Mouse (Mus musculus) stomach, embryonic 15.5 days (tissue): ENCODE data around the gene Tshz2. TPM values are rescaled to one million over a fixed set of nuclear protein-coding genes. Genes with fewer than 3 reads are reported as not detected.
A peak's percentile ranks its signal among the peaks of the same experiment; 100 is the strongest.

Source experiments
- ATAC-seq: fragments of 200-750 bp; cut with Nextera tagmentation; 2 replicates; pipeline ENCODE4 v1.8.0; 2017; ENCODE audit warnings: low read depth, moderate number of reproducible peaks, moderate TSS enrichment; ENCODE audit not compliant: insufficient read depth, low FRiP score
- H3K27ac ChIP-seq: fragments of 300-500 bp; sonication (generic); 2 replicates; pipeline ENCODE4 v1.5.1; 2015; ENCODE audit warnings: mild to moderate bottlenecking, inconsistent platforms
- H3K27me3 ChIP-seq: fragments of 300-500 bp; sonication (generic); replicated peaks from 2 replicates; pipeline ENCODE4 v1.6.1; 2015; ENCODE audit warnings: inconsistent platforms
- H3K36me3 ChIP-seq: fragments of 300-500 bp; sonication (generic); 2 replicates; pipeline ENCODE4 v1.6.1; 2015; ENCODE audit warnings: inconsistent platforms
- H3K4me1 ChIP-seq: fragments of 300-500 bp; sonication (generic); 2 replicates; pipeline ENCODE4 v1.6.1; 2015; ENCODE audit warnings: inconsistent platforms
- H3K4me2 ChIP-seq: fragments of 300-500 bp; sonication (generic); 2 replicates; pipeline ENCODE4 v1.6.1; 2015; ENCODE audit warnings: mild to moderate bottlenecking, inconsistent platforms
- H3K4me3 ChIP-seq: fragments of 300-500 bp; sonication (generic); replicated peaks from 2 replicates; pipeline ENCODE4 v1.5.1; 2015; ENCODE audit warnings: inconsistent platforms
- H3K9ac ChIP-seq: fragments of 300-500 bp; sonication (generic); 2 replicates; pipeline ENCODE4 v1.6.1; 2015; ENCODE audit warnings: inconsistent platforms
- H3K9me3 ChIP-seq: fragments of 300-500 bp; sonication (generic); 2 replicates; pipeline ENCODE4 v1.6.1; 2016; ENCODE audit warnings: inconsistent platforms
- WGBS: fragments of 180-500 bp; shearing (Covaris S2); methylation state at CpG from one replicate; pipeline ENCODE4 v1.1.7; 2015; 5-methylcytosine and 5-hydroxymethylcytosine counted together
- polyA plus RNA-seq: library from polyadenylated mRNA; unstranded; fragments of >200 nt; fragmentation: Nextera tagmentation; extraction: Ambion mirVana; gene quantifications from 2 replicates; pipeline ENCODE4 v1.2.1, GENCODE M21; 2015

The Tshz2 gene
- polyA plus RNA-seq, 1 experiment from 2014 or later, result 15.9 TPM

DNA sequence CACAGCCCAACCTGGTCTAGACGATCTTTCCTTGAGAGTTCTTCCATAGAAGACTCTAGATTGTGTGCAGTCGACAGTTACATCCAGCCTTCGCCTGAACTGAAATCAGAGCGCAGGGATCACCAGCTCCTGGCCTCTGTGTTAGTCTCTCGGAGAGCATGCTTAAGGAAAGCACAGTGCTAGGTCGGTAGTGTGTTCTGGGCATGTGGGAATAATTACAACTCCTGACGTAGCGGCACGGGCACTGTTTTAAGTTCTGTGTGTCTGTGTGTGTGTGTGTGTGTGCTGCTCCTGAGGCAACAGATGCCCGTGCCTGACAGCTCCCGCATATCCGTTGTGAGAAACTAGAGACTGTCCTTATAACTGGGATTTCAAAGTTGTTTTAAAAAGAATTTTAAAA is 398.4 kb downstream of the Tshz2 start:
- Histone ChIP-seq H3K9me3 (no peaks in the 10 kb centered on the region), H3K4me1 (peaks cover 5% of the 10 kb centered on the region; the same call in 1 of the 2 replicates), H3K36me3 (no peaks in the 10 kb centered on the region), H3K27me3 (no peaks in the 10 kb centered on the region), H3K4me2 (no peak overlapping the region), H3K9ac (no peak overlapping the region), H3K4me3 (no peak overlapping the region), H3K27ac (no peak overlapping the region)
- ATAC-seq, result no peak
- 90% methylated on average over 12 of the region's 12 CpGs for WGBS

DNA sequence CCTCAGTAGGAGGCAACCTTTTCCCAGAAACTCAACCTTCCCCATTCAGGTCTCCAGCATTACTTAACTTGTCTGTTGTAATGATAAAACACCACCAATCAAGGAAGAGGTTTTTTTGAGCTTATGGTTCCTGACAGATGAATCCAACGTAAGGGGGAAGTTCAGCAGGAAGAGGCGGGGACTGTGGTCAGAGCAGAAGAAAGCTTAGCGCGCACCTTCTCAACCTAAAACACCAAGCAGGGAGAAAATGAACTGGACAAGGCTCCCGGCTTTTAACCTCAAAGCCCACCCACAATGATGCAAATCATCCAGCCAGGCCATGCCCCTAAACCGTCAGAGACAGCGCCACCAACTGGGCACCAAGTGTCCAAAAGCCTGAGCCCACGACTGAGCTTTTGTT is 399.1 kb downstream of the Tshz2 start:
- Histone ChIP-seq H3K27ac (no peak overlapping the region), H3K4me3 (no peak overlapping the region), H3K4me1 (peaks cover 5% of the 10 kb centered on the region; the same call in 1 of the 2 replicates), H3K36me3 (no peaks in the 10 kb centered on the region), H3K9ac (no peak overlapping the region), H3K4me2 (no peak overlapping the region), H3K27me3 (no peaks in the 10 kb centered on the region), H3K9me3 (no peaks in the 10 kb centered on the region)
- no peak for ATAC-seq
- 74% methylated on average over 8 of the region's 8 CpGs for WGBS

DNA sequence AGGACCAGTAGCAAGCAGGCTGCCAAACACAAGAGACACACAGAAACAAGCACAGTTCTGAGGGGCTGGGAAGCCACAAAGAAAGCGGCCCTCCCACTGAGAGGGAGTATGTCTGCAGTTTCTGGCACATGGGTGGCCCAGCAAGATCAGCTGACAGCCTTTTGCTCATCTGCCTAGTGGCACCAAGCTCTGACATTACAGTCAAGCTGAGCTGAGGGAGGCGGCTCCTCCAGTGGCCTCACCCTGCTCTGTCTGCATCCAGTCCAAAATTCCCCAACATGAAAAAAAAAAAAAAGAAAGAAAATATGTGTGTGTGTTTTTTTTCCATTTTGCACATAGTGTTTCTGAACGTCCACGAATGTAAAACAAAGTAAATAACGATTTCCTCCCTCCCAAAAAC is 400.4 kb downstream of the Tshz2 start:
- Histone ChIP-seq H3K4me1 (peaks cover 5% of the 10 kb centered on the region; the same call in 1 of the 2 replicates), H3K9me3 (no peaks in the 10 kb centered on the region), H3K36me3 (no peaks in the 10 kb centered on the region), H3K27me3 (no peaks in the 10 kb centered on the region), H3K27ac (peak overlapping the region; percentile 33), H3K4me2 (no peak overlapping the region), H3K4me3 (no peak overlapping the region), H3K9ac (no peak overlapping the region)
- 55% methylated on average over 5 of the region's 5 CpGs for WGBS
- ATAC-seq, result no peak

DNA sequence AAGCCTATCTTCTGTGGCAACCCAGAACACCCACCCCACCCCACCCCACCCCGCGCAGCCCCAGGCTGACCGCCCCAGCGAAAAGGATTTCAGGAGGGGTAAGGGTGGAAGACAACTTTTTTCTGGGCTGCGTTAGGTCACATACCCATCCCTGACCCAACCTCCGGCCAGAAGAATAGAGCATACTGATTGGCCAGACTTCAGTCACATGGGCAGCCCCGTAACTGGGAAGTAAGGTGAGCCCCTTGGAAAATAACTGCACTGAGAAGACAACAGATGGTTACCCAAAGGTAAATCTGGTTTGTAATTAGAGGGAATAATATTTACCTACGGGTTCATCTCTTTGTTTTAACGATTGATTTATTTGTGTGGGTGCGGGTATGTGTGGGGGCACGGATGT is 402.0 kb downstream of the Tshz2 start:
- Histone ChIP-seq H3K27ac (no peak overlapping the region), H3K36me3 (no peaks in the 10 kb centered on the region), H3K27me3 (no peaks in the 10 kb centered on the region), H3K9ac (no peak overlapping the region), H3K4me1 (peaks cover 5% of the 10 kb centered on the region; the same call in 1 of the 2 replicates), H3K9me3 (no peaks in the 10 kb centered on the region), H3K4me3 (no peak overlapping the region), H3K4me2 (no peak overlapping the region)
- ATAC-seq, result no peak
- WGBS, result 91% methylated on average over 11 of the region's 11 CpGs

DNA sequence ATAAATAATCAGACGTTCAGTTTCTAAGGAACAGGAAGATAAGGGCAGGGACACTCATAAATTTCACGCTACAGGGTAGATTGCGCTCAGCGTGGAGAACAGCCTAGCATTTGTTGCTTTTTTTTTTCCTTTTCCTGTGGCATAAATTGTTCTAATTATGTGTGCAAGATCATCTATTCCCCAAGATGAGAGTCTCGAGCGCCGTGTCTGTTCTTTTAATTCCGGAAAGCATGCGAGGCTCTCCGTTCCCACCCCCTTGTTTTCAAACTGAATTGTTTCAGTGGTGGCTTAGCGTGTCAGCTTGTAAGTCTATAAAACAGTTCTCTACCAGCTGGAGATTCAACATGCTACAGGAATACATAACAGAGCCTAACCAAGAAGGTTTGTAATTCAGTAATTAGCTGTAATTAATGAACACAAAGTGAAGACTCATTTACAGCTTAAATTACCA is 404.0 kb downstream of the Tshz2 start:
- 64% methylated on average over 11 of the region's 11 CpGs for whole genome bisulfite sequencing
- H3K36me3 ChIP-seq, result no peaks in the 10 kb centered on the region
- H3K27me3 ChIP-seq, result no peaks in the 10 kb centered on the region
- 0 out of 2 replicates have a peak overlapping the region, but pooled peaks have one; percentile 4 for H3K4me2 ChIP-seq
- H3K4me1 ChIP-seq, result peaks cover 5% of the 10 kb centered on the region; the same call in 1 of the 2 replicates
- H3K4me3 ChIP-seq, result no peak overlapping the region
- no peak for ATAC-seq
- no peak overlapping the region for H3K27ac ChIP-seq
- H3K9ac ChIP-seq, result no peak overlapping the region
- no peaks in the 10 kb centered on the region for H3K9me3 ChIP-seq

DNA sequence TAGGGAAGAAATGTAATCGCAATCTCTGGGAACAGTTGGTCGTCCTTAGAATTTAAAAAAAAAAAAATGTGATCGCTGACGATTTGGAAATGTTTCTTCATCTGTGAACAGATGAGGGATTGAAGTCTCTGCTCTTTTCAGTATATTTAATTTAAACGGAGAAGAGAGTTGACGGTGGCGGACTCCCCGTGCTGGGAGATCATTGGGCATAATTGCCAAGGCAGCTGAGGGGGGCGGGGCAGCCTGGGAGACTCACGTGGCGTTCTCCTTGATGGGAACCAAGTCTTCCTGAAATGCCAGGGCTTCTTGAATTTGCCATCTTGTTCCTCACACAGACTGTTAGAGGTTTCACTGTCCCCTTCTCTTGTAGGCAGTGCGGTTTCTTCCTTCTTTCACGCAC is 404.5 kb downstream of the Tshz2 start:
- Histone ChIP-seq H3K9me3 (no peaks in the 10 kb centered on the region), H3K27ac (no peak overlapping the region), H3K36me3 (no peaks in the 10 kb centered on the region), H3K4me3 (no peak overlapping the region), H3K9ac (no peak overlapping the region), H3K4me1 (peaks cover 5% of the 10 kb centered on the region; the same call in 1 of the 2 replicates), H3K27me3 (no peaks in the 10 kb centered on the region), H3K4me2 (no peak overlapping the region)
- 78% methylated on average over 13 of the region's 13 CpGs for WGBS
- ATAC-seq, result no peak

DNA sequence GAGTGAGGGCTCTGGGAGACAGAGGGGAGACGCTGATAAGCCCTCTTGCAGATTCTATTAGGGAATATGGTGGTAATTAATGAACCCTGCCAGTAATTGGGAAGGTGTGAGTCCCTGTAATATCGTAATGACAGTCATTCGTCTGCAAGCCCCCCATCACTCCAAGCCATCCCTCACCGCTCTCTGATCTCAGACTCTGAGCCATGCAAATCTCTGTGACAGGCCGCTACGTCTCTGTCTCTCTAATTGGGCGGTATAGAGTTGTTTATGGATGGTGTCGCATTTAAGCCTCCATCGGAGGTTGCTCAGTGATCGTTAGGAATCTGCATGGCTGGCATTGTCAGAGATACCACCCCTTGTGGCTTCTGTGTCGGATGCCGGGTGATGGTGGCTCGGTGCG is 407.0 kb downstream of the Tshz2 start:
- H3K9me3 ChIP-seq, result no peaks in the 10 kb centered on the region
- H3K36me3 ChIP-seq, result no peaks in the 10 kb centered on the region
- no peaks in the 10 kb centered on the region for H3K27me3 ChIP-seq
- no peak for ATAC-seq
- 64% methylated on average over 14 of the region's 14 CpGs for WGBS
- H3K27ac ChIP-seq, result no peak overlapping the region
- H3K4me2 ChIP-seq, result no peak overlapping the region
- no peaks in the 10 kb centered on the region for H3K4me1 ChIP-seq
- H3K9ac ChIP-seq, result no peak overlapping the region
- no peak overlapping the region for H3K4me3 ChIP-seq

DNA sequence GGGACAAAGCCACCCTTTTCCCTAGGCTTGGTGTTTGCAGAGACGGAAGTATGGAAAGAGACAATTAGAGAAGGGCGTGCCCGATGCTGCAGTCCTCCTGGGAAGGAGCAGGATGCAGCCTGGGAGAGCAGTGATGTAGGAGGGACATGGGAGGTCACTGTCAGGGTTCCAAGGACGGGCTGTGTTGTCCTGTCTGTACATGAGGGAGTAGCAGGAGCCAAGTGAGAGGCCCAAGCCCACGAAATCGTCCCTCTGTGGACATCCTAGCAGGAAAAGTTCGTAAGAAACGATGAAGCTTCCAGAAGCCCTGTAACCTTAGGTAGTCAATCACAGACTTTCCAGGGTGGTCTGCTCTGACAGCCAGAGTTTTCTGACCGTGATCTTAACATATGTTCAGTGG is 408.3 kb downstream of the Tshz2 start:
- Histone ChIP-seq H3K4me2 (peak overlapping the region; percentile 19; the same call in 1 of the 2 replicates), H3K9ac (no peak overlapping the region), H3K36me3 (no peaks in the 10 kb centered on the region), H3K4me1 (no peaks in the 10 kb centered on the region), H3K27ac (peak overlapping the region; percentile 63), H3K27me3 (no peaks in the 10 kb centered on the region), H3K9me3 (no peaks in the 10 kb centered on the region), H3K4me3 (no peak overlapping the region)
- ATAC-seq, result peak; percentile 70; the same call in 1 of the 2 replicates
- WGBS, result 30% methylated on average over 9 of the region's 9 CpGs

DNA sequence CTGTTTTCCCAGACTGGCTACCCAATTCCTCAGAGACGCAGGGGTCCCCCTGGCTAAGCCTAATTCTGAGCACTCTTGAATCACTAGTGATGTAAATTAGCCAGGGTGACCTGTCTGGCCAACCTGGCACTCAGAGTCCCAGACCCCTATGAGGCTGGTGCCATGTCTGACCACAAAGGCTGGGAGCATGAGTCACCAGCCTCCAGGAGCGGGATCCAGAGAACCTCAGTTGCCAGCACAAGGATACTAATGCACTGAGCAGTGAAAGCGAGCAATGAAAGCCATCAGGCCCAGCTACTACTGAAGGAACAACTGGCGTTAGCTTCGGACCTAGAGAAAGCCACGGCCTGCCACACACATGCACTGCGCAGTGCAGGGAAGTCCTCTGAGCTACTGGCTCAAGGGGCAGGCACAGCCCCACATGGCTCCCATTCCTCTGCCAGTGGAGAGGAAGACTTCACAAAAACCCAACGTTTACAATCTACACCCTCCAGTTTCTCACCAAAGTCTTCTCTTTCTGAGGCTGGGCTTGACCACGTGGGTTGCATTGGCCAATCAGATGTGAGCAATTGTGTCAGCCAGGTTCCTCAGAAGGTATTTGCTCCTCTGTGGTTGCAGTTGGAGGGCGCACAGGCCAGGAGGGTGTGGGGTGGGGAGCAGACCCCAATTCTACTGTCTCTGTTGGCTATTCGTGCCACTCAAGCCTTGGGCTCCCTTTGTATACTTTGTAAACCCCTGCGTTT is 409.8 kb downstream of the Tshz2 start:
- no peaks in the 10 kb centered on the region for H3K27me3 ChIP-seq
- WGBS, result 73% methylated on average over 12 of the region's 12 CpGs
- H3K36me3 ChIP-seq, result no peaks in the 10 kb centered on the region
- 0 out of 2 replicates have a peak overlapping the region, but pooled peaks have one; percentile 9 for H3K4me2 ChIP-seq
- no peak; the same call in 1 of the 2 replicates for ATAC-seq
- no peaks in the 10 kb centered on the region for H3K9me3 ChIP-seq
- H3K9ac ChIP-seq, result no peak overlapping the region
- H3K27ac ChIP-seq, result no peak overlapping the region
- no peaks in the 10 kb centered on the region for H3K4me1 ChIP-seq
- H3K4me3 ChIP-seq, result no peak overlapping the region

DNA sequence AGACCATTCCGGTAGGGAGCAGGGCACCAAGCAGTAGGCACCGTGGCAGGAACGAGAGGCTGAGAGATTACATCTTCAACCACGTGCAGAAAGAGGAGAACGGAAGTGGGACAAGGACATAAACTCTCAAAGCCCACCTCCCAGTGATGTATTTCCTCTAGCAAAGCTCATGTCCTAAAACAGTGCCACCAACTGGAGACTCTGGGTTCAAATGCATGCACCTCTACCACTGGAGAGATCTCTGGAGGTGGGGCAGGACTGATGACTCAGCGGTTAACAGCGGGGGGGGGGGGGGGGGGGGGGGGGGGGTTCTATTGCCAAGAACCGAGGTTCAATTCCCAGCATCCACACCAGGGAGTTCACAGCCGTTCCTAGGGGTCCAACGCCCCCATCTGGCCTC is 410.5 kb downstream of the Tshz2 start:
- Histone ChIP-seq H3K36me3 (no peaks in the 10 kb centered on the region), H3K4me3 (no peak overlapping the region), H3K9me3 (no peaks in the 10 kb centered on the region), H3K4me2 (0 out of 2 replicates have a peak overlapping the region, but pooled peaks have one; percentile 9), H3K4me1 (no peaks in the 10 kb centered on the region), H3K27ac (no peak overlapping the region), H3K9ac (no peak overlapping the region), H3K27me3 (no peaks in the 10 kb centered on the region)
- no peak for ATAC-seq
- WGBS, result 69% methylated on average over 8 of the region's 10 CpGs

DNA sequence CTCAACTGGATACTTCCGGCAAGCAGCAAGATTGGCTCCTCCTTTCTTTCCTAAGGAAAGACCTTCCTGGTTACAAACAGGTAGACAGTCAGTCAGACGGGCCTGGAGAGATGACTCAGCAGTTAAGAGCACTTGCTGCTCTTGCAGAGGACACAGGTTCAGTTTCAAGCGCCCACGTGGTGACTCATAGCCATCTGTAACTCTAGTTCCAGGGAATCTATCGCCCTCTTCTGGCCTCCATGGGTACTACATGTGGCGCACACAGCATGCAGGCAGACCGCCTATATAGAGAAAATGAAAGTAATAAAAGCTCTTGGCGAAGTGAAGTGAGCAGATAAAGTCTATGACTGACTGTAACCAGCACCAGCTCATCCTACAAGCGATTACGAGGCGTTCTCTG is 413.1 kb downstream of the Tshz2 start:
- Histone ChIP-seq H3K4me2 (no peak overlapping the region), H3K4me1 (no peaks in the 10 kb centered on the region), H3K9ac (no peak overlapping the region), H3K36me3 (no peaks in the 10 kb centered on the region), H3K9me3 (no peaks in the 10 kb centered on the region), H3K4me3 (no peak overlapping the region), H3K27ac (no peak overlapping the region), H3K27me3 (no peaks in the 10 kb centered on the region)
- ATAC-seq, result no peak
- 80% methylated on average over 11 of the region's 11 CpGs for WGBS

DNA sequence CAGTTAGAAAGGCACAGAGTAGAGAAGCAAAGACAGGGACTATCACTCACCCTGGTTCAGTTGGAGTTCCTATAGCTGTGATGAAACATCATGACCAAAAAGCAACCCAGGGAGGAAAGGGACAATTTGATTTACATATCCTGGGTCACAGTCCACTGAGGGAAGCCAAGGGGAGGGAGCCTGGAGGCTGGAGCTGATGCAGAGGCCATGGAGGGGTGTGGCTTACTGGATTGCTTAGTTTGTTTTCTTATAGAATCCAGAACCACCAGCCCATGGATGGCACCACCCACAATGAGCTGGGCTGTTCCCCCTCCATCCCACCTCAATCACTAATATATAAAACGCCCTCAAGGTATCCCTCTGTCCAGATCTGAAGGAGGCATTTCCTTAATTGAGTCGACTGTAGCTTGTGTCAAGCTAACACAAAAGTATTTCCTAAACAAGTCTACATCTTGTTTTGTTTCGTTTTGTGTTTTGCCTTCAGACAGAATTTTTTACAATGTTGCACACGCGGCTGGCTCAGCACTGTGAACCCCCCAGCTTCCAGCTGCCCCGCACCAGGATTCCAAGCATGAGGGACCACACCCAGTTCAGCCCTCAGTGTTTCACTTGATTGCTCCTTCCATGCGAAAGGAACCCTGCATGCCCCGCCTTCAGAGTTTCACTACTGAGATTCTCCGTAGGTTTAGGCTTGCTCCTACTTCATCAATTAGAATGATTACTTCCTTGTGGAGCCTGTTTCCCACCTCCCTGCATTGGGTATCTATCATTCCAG is 413.7 kb downstream of the Tshz2 start:
- H3K4me3 ChIP-seq, result no peak overlapping the region
- WGBS, result 79% methylated on average over 9 of the region's 9 CpGs
- H3K27me3 ChIP-seq, result no peaks in the 10 kb centered on the region
- no peak overlapping the region for H3K4me2 ChIP-seq
- no peak overlapping the region for H3K9ac ChIP-seq
- H3K36me3 ChIP-seq, result no peaks in the 10 kb centered on the region
- H3K9me3 ChIP-seq, result no peaks in the 10 kb centered on the region
- ATAC-seq, result no peak
- no peak overlapping the region for H3K27ac ChIP-seq
- no peaks in the 10 kb centered on the region for H3K4me1 ChIP-seq
